Mouse (Mus musculus): ENCODE results near the gene Gm36210.
"Not testable (repeated sequence)": the region's sequence is repeated elsewhere in the genome, so short reads cannot be mapped to it uniquely, and the experiment has no call there.

Gene Gm36210

DNA sequence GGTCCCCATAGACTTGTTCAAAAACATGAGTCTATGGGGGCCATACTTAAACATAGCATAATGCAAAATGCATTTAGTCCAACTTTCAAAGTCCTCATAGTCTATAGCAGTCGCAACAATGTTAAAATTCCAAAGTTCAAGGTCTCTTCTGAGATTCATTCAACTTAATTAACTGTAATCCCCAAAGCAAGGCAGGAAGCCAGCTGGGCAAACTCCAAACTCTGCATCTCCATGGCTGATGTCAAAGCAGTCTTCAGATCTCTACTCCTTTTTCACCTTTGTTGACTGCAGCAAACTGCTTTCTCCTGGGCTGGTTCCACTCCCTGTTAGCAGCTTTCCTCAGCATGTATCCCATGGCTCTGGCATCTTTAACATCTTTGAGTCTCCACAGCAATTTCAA is 27.3 kb downstream of the Gm36210 start:
- DNase-seq (ENCODE audit: low spot score in 2 of 2): not testable (repeated sequence)

GRCm38 (mm10) chr7:4878186-4878585 is 28.1 kb downstream of the Gm36210 start:
- no peak for DNase-seq (ENCODE audit: low spot score in 2 of 2)

GRCm38 (mm10) chr7:4877226-4877625 is 29.1 kb downstream of the Gm36210 start:
- DNase-seq (ENCODE audit: low spot score in 2 of 2): no peak

GRCm38 (mm10) chr7:4876753-4877221 is 29.5 kb downstream of the Gm36210 start, which contains the start of gene Isoc2a:
Gene Isoc2a (plus strand): TSS chr7:4877153.
- peak; percentile 82 to 91 for DNase-seq (ENCODE audit: low spot score in 2 of 2)

DNA sequence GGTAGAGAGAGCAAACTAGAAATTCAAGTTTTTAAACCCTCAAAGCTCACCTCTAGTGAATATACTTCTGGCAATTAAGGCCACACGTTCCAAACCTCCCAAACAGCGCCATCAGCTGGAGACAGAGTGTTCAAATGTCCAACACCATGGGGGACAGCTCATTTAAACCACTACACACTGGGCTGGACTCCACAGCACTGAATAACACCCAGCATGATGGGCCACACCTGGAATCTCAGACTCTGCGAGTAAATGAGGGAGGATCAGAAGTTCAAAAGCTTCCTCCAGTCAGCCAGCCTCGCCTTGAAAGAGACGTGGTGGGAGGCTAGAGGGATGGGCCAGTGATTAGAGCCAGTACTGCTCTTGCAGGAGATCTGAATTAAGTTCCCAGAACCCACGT is 36.2 kb downstream of the Gm36210 start, which contains the start of gene Isoc2b:
TSS of gene Isoc2b (minus strand) at position 126 of the 400 bp plus-strand sequence.
- no peak for DNase-seq (ENCODE audit: low spot score in 2 of 2)

- DNase-seq (ENCODE audit: low spot score in 2 of 2): no peak
These were observed 39.6 kb downstream of the Gm36210 start for GRCm38 (mm10) chr7:4866631-4867180.

DNA sequence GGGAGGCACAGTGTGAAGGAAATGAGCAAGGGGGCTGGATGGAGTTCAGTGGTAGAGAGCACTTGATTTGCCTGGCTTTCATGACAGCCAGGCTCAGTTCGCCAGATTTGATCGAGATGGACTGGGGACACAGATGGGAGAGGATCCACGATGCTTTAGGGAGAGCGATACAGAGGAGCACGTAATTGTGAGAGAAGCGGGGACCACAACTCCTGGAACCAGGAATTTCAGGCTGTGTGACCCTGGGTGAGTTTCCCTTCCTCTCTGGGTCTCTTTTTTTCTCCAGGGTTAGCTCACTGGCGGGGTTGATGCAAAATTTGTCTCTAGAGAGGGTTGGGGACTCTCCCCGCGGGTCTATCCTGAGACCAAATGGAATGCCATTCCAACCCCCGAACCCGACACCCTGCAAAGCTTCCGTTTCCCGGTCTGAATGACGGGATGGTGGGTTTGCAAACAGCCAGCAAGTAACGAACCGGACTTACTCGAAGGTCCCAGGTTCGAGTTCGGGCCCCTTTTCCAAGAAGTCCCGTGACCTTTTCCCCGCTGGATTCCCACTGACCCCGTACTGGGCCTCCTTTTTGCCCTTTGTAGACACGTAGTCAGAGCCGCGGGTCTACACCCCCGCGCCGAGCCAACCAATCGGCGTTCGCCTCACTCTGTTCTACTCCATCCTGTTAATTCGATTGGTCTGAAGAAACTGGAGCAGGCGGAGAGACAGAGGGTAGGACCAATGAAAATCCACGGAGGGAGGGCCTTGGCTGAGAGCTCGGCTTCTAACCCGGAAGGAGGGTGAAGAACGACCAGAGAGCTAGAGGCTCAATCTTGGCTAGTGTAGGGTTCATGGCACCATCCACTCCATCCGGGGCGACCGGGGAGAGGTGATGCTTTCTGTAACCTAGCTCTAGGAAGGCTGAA is 40.5 kb downstream of the Gm36210 start:
- DNase-seq (ENCODE audit: low spot score in 2 of 2): peak; percentile 96 to 97

- no peak for DNase-seq (ENCODE audit: low spot score in 2 of 2)
These were observed 41.2 kb downstream of the Gm36210 start for GRCm38 (mm10) chr7:4865090-4865489.

- DNase-seq (ENCODE audit: low spot score in 2 of 2): no peak
These were observed 42.0 kb downstream of the Gm36210 start for GRCm38 (mm10) chr7:4864130-4864845.

GRCm38 (mm10) chr7:4863541-4864080 is 42.7 kb downstream of the Gm36210 start:
- DNase-seq (ENCODE audit: low spot score in 2 of 2): no peak

- peak in 1 of 2 experiments; percentile 81 for DNase-seq (ENCODE audit: low spot score in 2 of 2)
These were observed 43.3 kb downstream of the Gm36210 start for GRCm38 (mm10) chr7:4863041-4863440.

GRCm38 (mm10) chr7:4860926-4861325 is 45.4 kb downstream of the Gm36210 start:
- not testable (repeated sequence) for DNase-seq (ENCODE audit: low spot score in 2 of 2)

GRCm38 (mm10) chr7:4859418-4859978 is 46.8 kb downstream of the Gm36210 start:
- no peak for DNase-seq (ENCODE audit: low spot score in 2 of 2)

DNA sequence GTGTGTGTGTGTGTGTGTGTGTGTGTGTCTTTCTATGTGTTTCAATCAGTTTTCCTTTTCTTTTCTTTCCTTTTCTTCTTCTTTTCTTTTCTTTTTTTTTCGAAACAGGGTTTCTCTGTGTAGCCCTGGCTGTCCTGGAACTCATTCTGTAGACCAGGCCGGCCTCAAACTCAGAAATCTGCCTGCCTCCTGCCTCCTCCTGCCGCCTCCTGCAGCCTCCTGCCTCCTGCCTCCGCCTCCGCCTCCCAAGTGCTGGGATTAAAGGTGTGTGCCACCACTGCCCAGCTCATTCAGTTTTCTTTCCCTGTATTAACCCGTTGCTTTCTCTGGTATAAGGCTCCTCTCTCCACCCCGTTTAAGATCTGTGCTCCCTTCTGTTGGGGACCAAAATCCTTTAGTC is 49.0 kb downstream of the Gm36210 start:
- no peak for DNase-seq (ENCODE audit: low spot score in 2 of 2)

DNA sequence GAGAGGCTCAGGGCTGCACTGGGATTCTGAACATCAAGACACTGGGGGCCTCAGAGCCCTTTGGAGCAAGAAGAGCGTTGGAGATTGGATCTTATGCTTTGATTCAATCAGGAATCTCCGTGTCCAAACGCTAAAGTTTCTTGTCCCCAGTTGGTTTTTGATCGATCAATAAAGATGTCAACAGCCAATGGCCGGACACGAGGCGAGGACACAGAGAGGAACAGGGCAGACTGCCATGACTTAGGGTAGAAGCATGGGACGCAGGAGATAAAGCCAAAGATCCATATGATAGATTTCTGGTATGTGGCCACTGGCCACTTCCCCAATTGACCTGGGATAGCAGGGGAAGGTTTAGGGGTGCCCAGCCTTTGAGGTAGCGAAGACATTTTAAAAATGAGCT is 49.8 kb downstream of the Gm36210 start:
- DNase-seq (ENCODE audit: low spot score in 2 of 2): no peak

GRCm38 (mm10) chr7:4853613-4854012 is 52.7 kb downstream of the Gm36210 start:
- DNase-seq (ENCODE audit: low spot score in 2 of 2): no peak

- no peak for DNase-seq (ENCODE audit: low spot score in 2 of 2)
These were observed 55.0 kb downstream of the Gm36210 start for GRCm38 (mm10) chr7:4851315-4851688.

GRCm38 (mm10) chr7:4850621-4851314 is 55.5 kb downstream of the Gm36210 start:
- DNase-seq (ENCODE audit: low spot score in 2 of 2): no peak

- DNase-seq (ENCODE audit: low spot score in 2 of 2): no peak
These were observed 56.9 kb downstream of the Gm36210 start for GRCm38 (mm10) chr7:4849372-4849771.

Data from urinary bladder, postnatal 36 days (tissue).